Mouse (Mus musculus): ENCODE results near the gene Mtcl1.

The Mtcl1 gene

GRCm38 (mm10) chr17:66362287-66363016 lies 87.1 kb downstream of the Mtcl1 start:
- no peak for DNase-seq (ENCODE audit: low spot score)

DNA sequence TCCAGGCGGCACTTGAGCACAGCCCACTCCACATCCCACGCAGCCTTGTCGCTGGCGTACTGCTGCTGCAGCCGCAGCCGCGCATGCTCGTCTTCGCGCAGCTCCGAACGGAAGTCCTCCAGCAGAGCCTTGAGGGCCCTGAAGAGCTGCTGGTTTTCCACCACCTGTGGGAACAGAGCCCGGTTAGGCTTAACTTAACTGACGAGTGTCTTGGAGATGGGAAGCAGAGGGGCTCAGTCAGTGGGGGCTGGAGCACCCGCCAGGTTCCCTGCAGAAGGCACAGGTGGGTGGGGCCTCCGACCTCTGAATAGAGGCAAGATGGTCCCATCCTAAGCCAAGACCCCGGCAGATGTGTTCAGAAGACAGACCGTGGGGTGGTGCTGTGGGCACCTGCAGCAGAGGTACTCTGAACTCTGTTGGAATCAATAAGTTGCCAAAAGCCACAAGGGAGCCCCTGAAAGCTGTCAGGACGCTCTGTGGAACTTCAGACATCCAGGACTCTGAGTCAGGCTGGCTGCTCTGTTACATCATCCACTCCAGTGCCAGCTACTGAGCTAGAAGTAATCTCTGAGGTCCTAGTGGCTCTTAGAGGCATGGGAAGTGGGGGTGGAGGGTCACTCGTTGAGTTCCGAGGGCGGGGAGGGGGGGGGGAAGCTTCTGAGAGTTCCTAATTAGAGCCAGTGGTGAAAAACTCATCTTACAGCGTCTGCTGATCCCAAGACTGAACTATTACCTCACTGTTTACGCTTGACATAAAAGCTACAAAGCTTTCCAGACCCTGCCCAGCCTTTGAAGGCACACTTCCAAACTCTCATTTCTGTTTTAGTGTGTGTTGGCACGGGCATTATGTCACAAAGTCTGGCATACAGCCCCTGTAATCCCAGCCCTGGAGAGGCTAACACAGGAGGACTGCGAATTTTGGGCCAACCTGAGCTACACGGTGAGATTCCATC lies 91.2 kb downstream of the Mtcl1 start:
- DNase-seq (ENCODE audit: low spot score) = peak; percentile 43

DNA sequence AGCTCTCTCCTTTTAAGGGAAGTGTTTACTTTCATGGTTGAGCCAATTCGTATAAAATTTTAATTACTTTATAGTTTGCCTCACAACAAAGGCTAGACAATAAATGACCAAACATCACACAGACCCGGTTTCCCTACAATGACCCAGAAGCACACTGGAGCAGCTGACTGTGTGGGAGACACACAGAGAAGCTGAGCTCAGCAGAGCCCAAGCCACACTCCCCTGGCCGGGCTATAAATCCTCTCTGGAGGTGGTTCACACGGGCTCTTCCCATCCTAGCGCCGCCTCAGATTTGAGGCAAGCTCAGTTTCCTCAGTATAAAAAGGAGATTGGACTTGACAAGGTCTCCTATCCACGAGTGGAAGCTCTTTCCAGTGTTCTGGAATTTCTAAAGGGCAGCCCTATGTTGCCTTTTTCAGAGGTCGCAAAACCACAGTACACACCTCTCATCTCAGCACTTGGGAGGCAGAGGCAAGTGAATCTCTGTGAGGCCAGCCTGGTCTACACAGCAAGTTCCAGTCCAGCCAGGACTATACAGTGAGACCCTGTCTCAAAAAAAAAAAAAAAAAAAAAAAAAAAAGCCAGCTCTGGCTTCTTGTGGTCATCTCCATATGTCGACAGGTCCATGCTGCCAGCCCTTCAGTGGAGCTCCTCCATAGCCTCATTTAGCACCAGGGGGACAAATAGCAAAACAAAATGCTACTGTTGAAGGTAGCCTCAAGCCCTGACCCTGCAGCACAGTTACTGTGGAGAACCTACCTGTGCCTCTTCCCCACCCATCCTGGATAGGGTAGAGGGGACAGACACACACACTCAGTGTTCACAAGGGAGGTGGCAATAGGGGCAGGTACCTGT lies 92.2 kb downstream of the Mtcl1 start:
- DNase-seq (ENCODE audit: low spot score) = no peak

- DNase-seq (ENCODE audit: low spot score) = no peak
These were observed 95.6 kb downstream of the Mtcl1 start for GRCm38 (mm10) chr17:66353907-66354306.

DNA sequence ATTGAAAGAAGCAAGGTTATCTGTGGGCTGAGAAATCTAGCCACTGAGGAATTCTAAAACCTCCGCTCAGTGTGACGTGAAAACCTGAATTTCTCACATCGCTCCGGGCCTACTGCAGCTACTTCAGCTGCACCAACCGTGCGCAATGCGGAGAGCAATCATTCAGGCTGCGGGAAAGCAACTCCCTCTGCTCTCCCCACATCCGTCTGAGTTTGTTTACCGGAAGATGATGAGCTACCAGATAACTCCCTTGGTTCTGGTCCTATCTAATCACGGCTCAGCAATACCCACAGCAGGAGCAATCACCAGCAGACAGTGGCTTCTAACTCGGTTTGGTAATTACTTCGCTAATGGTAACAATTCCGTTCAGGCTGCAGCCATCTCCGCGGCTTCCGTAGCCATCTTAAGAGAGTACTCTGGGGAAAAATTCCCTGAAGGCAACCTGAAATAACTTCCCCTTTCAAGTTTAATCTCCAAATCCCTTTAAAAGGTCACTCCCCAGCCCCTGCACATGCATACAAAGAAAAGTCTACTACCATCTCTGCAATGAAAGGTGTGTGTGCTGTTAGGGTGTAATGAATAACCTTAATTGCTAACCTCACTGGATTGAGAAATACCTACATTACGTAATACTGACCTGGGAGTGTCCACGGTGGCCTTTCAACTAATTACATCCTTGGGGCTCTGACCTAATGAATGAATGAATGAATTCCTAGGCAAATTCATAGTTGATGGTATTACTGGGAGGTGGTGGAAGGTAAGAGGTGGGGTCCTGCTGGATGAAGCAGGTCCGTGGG lies 96.5 kb downstream of the Mtcl1 start:
- DNase-seq (ENCODE audit: low spot score) = no peak

DNA sequence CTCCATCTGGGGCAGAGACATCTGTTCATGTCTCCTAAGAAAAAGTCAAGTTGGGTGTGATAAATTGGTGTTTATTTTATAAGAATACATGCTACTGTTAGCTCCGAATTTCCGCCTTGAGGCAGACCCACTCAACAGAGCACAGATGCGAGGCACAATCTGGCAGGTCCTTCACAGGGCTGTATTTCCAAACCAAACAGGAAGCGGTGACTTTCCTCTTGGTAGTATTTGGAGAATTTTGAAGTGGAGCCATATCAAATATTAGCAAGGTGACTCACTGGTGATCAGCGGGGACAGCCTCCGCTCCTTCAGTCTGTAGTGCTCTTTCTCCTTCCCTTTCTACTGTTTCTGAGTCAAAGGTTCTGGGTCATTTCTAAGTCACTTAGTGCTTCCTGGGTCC lies 97.3 kb downstream of the Mtcl1 start:
- DNase-seq (ENCODE audit: low spot score) = no peak

- no peak for DNase-seq (ENCODE audit: low spot score)
These were observed 98.9 kb downstream of the Mtcl1 start for GRCm38 (mm10) chr17:66350689-66351088.

GRCm38 (mm10) chr17:66350127-66350526 lies 99.4 kb downstream of the Mtcl1 start:
- DNase-seq (ENCODE audit: low spot score) = no peak

DNA sequence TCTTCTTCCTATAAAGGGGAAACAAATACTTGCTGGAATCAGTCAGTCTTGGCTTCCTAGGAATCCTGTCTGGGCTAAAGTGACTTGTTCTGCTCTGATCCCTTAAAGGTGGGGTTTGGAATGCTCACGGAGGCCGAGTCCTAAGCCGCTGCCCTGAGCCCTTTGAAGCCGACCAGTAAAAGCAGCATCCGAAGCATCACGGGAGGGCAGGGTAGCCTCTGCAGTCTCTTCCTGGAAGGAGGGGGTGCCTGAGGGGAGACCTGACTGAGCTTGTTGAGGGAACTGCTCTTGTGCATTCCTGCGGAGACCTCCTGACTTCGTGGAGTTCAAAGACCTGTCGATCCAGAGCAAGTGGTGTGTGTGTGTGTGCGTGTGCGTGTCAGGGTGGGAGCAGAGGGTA lies 103.2 kb downstream of the Mtcl1 start:
- no peak for DNase-seq (ENCODE audit: low spot score)

GRCm38 (mm10) chr17:66345680-66346079 lies 103.9 kb downstream of the Mtcl1 start:
- DNase-seq (ENCODE audit: low spot score) = no peak

- DNase-seq (ENCODE audit: low spot score) = no peak
These were observed 106.6 kb downstream of the Mtcl1 start for GRCm38 (mm10) chr17:66342932-66343331.

- DNase-seq (ENCODE audit: low spot score) = no peak
These were observed 107.9 kb downstream of the Mtcl1 start for GRCm38 (mm10) chr17:66341670-66342069.

- no peak for DNase-seq (ENCODE audit: low spot score)
These were observed 108.8 kb downstream of the Mtcl1 start for GRCm38 (mm10) chr17:66340798-66341197.

GRCm38 (mm10) chr17:66337929-66338328 lies 111.6 kb downstream of the Mtcl1 start:
- DNase-seq (ENCODE audit: low spot score) = no peak

DNA sequence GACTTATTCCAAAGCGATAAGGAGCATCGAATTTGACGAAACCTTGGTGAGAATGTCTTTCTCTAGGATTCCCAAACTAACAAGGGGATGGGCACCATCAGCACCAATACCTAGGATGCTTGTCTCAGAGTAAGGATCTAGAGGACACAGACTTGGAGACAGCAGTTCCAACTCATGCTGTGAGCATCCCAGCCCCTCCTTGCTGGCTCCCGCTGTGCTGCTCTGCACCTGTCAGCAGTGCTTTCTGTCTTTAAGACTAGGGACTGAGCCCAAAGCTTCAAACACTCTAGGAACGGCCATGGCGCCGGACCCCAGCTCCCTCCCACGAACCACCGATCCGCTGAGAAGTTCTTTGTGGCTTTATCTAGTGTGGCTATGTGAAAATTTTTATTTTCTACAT lies 114.0 kb downstream of the Mtcl1 start:
- DNase-seq (ENCODE audit: low spot score) = no peak

- DNase-seq (ENCODE audit: low spot score) = no peak
These were observed 114.7 kb downstream of the Mtcl1 start for GRCm38 (mm10) chr17:66334894-66335293.

DNA sequence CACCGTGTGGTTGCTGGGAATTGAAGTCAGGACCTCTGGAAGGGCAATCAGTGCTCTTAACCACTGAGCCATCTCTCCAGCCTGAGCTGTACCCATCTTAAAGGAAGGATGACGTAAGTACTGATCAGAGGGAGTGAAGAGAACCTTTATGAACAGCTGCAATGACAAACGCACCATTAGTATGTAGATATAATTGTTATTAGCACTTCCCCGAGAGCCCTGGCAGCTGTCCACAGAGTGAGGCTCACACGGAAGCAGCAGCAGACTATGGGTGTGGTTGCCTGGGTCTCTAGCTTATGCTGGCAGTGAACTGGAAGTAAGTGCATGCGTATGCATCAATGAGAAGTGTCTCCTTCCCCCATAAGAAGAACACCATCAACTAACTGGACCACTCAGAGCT lies 118.3 kb downstream of the Mtcl1 start:
- DNase-seq (ENCODE audit: low spot score) = no peak

DNA sequence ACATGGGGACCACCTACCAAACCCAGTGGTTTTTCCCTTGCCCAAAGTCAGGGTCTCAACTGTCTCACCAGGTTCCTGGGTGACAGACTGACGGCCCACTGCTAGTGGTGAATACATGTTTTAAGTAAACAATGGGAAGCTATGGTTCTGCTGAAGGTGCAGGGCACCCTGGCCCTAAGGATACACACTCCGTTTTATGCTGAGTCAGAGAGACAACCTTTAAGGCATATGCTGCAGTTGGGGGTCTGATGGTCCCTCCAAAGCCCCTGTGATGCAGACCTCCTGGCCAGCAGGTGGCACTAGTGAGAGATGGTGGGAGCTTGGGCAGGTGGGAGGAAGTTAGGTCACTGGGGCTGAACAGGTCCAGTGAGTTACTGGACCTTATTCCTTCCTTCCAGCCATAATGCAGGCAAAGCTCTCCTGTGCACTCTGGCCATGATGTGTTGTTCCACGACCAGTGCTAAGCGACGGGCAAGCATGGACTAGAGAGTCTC lies 123.0 kb downstream of the Mtcl1 start:
- DNase-seq (ENCODE audit: low spot score) = no peak

- no peak for DNase-seq (ENCODE audit: low spot score)
These were observed 123.4 kb downstream of the Mtcl1 start for GRCm38 (mm10) chr17:66326204-66326545.

DNA sequence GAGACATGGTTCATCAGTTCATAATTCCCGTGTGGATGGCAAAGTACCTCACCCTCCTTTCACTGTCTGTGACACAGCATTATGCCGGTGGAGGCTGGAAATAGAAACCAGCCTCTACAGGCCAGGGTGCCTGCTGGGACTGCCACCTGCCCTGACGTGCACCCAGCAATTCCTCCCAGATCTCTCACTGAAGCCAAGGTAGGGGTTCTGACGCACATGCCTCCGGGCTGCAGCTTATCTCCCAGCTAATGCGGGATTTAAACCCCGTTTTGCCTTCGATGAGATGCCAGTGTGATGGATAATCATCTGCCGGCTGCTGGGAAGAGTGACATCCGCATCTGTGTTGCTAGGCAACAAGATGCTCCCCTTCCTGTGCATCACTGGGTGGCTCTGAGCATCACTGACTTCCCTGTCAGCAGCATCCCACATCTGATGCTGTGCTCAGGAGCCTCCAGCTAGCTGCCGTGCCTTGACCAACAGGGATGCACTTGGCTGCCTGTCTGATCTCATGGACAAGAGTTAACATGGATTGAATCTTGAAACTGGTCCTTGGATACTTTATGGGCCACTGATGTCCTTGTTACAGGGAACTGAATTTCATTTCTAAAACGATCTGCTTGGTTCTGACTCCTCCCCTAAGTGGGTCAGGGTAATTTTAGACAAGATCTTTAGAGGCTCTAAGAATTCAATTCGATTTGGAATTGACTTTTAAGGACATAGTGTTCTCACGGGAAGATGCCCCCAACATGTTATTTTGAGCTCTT lies 123.9 kb downstream of the Mtcl1 start:
- no peak for DNase-seq (ENCODE audit: low spot score)

- DNase-seq (ENCODE audit: low spot score) = no peak
These were observed 124.7 kb downstream of the Mtcl1 start for GRCm38 (mm10) chr17:66324836-66325235.
